Mouse (Mus musculus): ENCODE measurements around the gene Igfals. TPM values are rescaled to one million over a fixed set of nuclear protein-coding genes. Genes with fewer than 3 reads are reported as not detected.

Gene Igfals
- polyA plus RNA-seq, 2 experiments = 3.4 to 4.7 TPM

- no peak overlapping the region for H3K4me2 ChIP-seq (ENCODE audit: low read depth)
- ATAC-seq (ENCODE audit: insufficient read depth) = no peak
- no peaks in the 10 kb centered on the region for H3K27me3 ChIP-seq (ENCODE audit: control insufficient read depth, insufficient read depth, low read length)
- TF ChIP-seq CTCF (IDR thresholded peaks at IDR 0.05; ENCODE audit: low read depth) = no peak
- no peak for TF ChIP-seq EP300 (IDR thresholded peaks at IDR 0.05; ENCODE audit: low read depth)
- H3K4me3 ChIP-seq (ENCODE audit: insufficient read depth in 1 of 2, low read depth in 2 of 2, low read length in 2 of 2) = no peak overlapping the region
- H3K9me3 ChIP-seq (ENCODE audit: control insufficient read depth, low read length) = no peaks in the 10 kb centered on the region
- peaks cover 84% of the 10 kb centered on the region for H3K36me3 ChIP-seq (replicated peaks; ENCODE audit: control insufficient read depth, insufficient read depth, low read depth)
- no peaks in the 10 kb centered on the region for H3K4me1 ChIP-seq (replicated peaks; ENCODE audit: control insufficient read depth in 2 of 2, insufficient read depth in 2 of 2, low read length in 1 of 2)
- H3K27ac ChIP-seq = no peak overlapping the region
- DNase-seq (ENCODE audit: low read depth in 3 of 3, low spot score in 3 of 3) = no peak
- H3K9ac ChIP-seq (replicated peaks) = no peak overlapping the region
Measured at GRCm38 (mm10) chr17:24913984-24914383, 48.2 kb downstream of the Igfals start.

DNA sequence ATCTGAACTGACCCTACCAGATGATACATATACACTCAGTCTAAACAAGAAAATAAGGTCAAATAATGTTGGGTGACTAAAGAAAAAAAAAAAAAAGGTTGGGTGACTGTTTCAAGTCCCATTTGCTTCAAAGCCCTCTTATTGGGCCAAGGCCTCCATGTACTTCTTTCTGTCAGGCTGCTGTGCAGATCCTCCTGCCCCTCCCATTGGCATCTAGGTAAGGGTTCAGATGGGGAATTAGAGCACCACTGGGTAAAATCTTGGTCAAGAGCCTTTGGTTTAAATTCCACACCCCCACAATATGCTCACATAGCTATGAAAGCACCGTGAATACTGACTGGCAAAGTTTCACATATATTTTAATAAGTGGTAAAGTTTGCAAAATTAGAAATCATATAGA is 57.4 kb downstream of the Igfals start:
- Histone ChIP-seq H3K9ac (replicated peaks) (no peak overlapping the region), H3K9me3 (ENCODE audit: control insufficient read depth, low read length) (no peaks in the 10 kb centered on the region), H3K27ac (no peak overlapping the region), H3K36me3 (replicated peaks; ENCODE audit: control insufficient read depth, insufficient read depth, low read depth) (peaks cover 67% of the 10 kb centered on the region), H3K4me2 (ENCODE audit: low read depth) (no peak overlapping the region), H3K4me3 (ENCODE audit: insufficient read depth in 1 of 2, low read depth in 2 of 2, low read length in 2 of 2) (no peak overlapping the region), H3K27me3 (ENCODE audit: control insufficient read depth, insufficient read depth, low read length) (no peaks in the 10 kb centered on the region), H3K4me1 (replicated peaks; ENCODE audit: control insufficient read depth in 2 of 2, insufficient read depth in 2 of 2, low read length in 1 of 2) (no peaks in the 10 kb centered on the region)
- DNase-seq (ENCODE audit: low read depth in 3 of 3, low spot score in 3 of 3) (no peak), ATAC-seq (ENCODE audit: insufficient read depth) (no peak)
- WGBS (ENCODE audit: insufficient replicate concordance) = 97% methylated on average over 1 of the region's 1 CpGs
- no peak for TF ChIP-seq EP300 (IDR thresholded peaks at IDR 0.05; ENCODE audit: low read depth)
- no peak for TF ChIP-seq CTCF (IDR thresholded peaks at IDR 0.05; ENCODE audit: low read depth)

DNA sequence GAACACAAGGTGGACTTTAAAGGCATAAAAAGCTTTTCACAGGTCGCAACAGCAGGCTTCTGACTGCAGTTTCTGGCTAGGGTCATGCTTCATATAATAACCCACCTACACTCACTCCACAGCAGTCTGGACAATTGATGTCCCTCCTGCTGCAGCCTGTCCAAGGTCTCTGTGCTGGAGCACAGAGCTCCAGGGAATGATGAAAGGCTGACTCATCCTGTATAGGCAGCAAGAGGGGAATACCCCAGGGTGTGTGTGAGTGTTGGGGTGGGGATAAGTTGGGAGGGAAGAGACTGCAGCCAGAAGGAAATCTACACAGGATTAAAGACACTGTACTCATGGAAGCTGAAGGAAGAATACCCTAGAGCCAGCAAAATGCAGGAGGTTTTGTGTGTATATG is 63.7 kb downstream of the Igfals start:
- no peak overlapping the region for H3K27ac ChIP-seq
- no peak overlapping the region for H3K4me3 ChIP-seq (ENCODE audit: insufficient read depth in 1 of 2, low read depth in 2 of 2, low read length in 2 of 2)
- no peak overlapping the region for H3K4me2 ChIP-seq (ENCODE audit: low read depth)
- H3K9ac ChIP-seq (replicated peaks) = no peak overlapping the region
- no peaks in the 10 kb centered on the region for H3K27me3 ChIP-seq (ENCODE audit: control insufficient read depth, insufficient read depth, low read length)
- H3K4me1 ChIP-seq (replicated peaks; ENCODE audit: control insufficient read depth in 2 of 2, insufficient read depth in 2 of 2, low read length in 1 of 2) = peaks cover 6 to 11% of the 10 kb centered on the region in 2 experiments
- ATAC-seq (ENCODE audit: insufficient read depth) (no peak), DNase-seq (ENCODE audit: low read depth in 3 of 3, low spot score in 3 of 3) (no peak)
- no peak for TF ChIP-seq CTCF (IDR thresholded peaks at IDR 0.05; ENCODE audit: low read depth)
- WGBS (ENCODE audit: insufficient replicate concordance) = 93% methylated on average over 1 of the region's 1 CpGs
- no peaks in the 10 kb centered on the region for H3K9me3 ChIP-seq (ENCODE audit: control insufficient read depth, low read length)
- H3K36me3 ChIP-seq (replicated peaks; ENCODE audit: control insufficient read depth, insufficient read depth, low read depth) = peaks cover 40% of the 10 kb centered on the region

Other genes with a start within 250 kb of the Igfals start
- 17.0 and 21.4 TPM in 2 replicates for gene Tsc2, start 233.4 kb upstream of the Igfals start, polyA plus RNA-seq (2012; rRNA removed)
- gene Tsc2, start 233.4 kb upstream of the Igfals start, polyA plus RNA-seq (2014; fragmentation: Nextera tagmentation; extraction: Ambion mirVana) = 17.6 and 23.8 TPM in 2 replicates
- 6.2 and 6.6 TPM in 2 replicates for gene Nthl1, start 233.3 kb upstream of the Igfals start, polyA plus RNA-seq (2012; rRNA removed)
- 5.9 and 6.1 TPM in 2 replicates for gene Nthl1, start 233.3 kb upstream of the Igfals start, polyA plus RNA-seq (2014; fragmentation: Nextera tagmentation; extraction: Ambion mirVana)
- gene Slc9a3r2, start 215.7 kb upstream of the Igfals start, polyA plus RNA-seq (2012; rRNA removed) = 5.5 and 5.7 TPM in 2 replicates
- 8.1 and 9.9 TPM in 2 replicates for gene Slc9a3r2, start 215.7 kb upstream of the Igfals start, polyA plus RNA-seq (2014; fragmentation: Nextera tagmentation; extraction: Ambion mirVana)
- 0.27 TPM in 1 of 2 replicates, not detected in the other for gene Npw, start 207.5 kb upstream of the Igfals start, polyA plus RNA-seq (2012; rRNA removed)
- gene Npw, start 207.5 kb upstream of the Igfals start, polyA plus RNA-seq (2014; fragmentation: Nextera tagmentation; extraction: Ambion mirVana) = 0.29 TPM in 1 of 2 replicates, not detected in the other
- gene Zfp598, start 196.3 kb upstream of the Igfals start, polyA plus RNA-seq (2012; rRNA removed) = 21.3 and 23.8 TPM in 2 replicates
- gene Zfp598, start 196.3 kb upstream of the Igfals start, polyA plus RNA-seq (2014; fragmentation: Nextera tagmentation; extraction: Ambion mirVana) = 10.7 and 14.5 TPM in 2 replicates
- gene Syngr3, start 176.0 kb upstream of the Igfals start, polyA plus RNA-seq (2012; rRNA removed) = 0.06 and 0.14 TPM in 2 replicates
- 0.08 TPM in 1 of 2 replicates, not detected in the other for gene Syngr3, start 176.0 kb upstream of the Igfals start, polyA plus RNA-seq (2014; fragmentation: Nextera tagmentation; extraction: Ambion mirVana)
- 13.9 and 19.5 TPM in 2 replicates for gene Gfer, start 169.8 kb upstream of the Igfals start, polyA plus RNA-seq (2012; rRNA removed)
- 30.2 and 32.3 TPM in 2 replicates for gene Gfer, start 169.8 kb upstream of the Igfals start, polyA plus RNA-seq (2014; fragmentation: Nextera tagmentation; extraction: Ambion mirVana)
- gene Noxo1, start 169.8 kb upstream of the Igfals start, polyA plus RNA-seq (2012; rRNA removed) = 0.87 and 0.97 TPM in 2 replicates
- 0.25 and 0.30 TPM in 2 replicates for gene Noxo1, start 169.8 kb upstream of the Igfals start, polyA plus RNA-seq (2014; fragmentation: Nextera tagmentation; extraction: Ambion mirVana)
- gene Tbl3, start 158.3 kb upstream of the Igfals start, polyA plus RNA-seq (2012; rRNA removed) = 20.5 and 26.8 TPM in 2 replicates
- gene Tbl3, start 158.3 kb upstream of the Igfals start, polyA plus RNA-seq (2014; fragmentation: Nextera tagmentation; extraction: Ambion mirVana) = 31.3 and 33.4 TPM in 2 replicates
- gene Rnf151, start 147.9 kb upstream of the Igfals start, polyA plus RNA-seq (2012; rRNA removed) = 0.11 and 0.29 TPM in 2 replicates
- gene Rnf151, start 147.9 kb upstream of the Igfals start, polyA plus RNA-seq (2014; fragmentation: Nextera tagmentation; extraction: Ambion mirVana) = not detected in 2 replicates
- gene Rps2, start 147.9 kb upstream of the Igfals start, polyA plus RNA-seq (2012; rRNA removed) = 2,096 and 2,246 TPM in 2 replicates
- 1,219 and 1,250 TPM in 2 replicates for gene Rps2, start 147.9 kb upstream of the Igfals start, polyA plus RNA-seq (2014; fragmentation: Nextera tagmentation; extraction: Ambion mirVana)
- gene Ndufb10, start 141.5 kb upstream of the Igfals start, polyA plus RNA-seq (2012; rRNA removed) = 84.0 and 162 TPM in 2 replicates
- gene Ndufb10, start 141.5 kb upstream of the Igfals start, polyA plus RNA-seq (2014; fragmentation: Nextera tagmentation; extraction: Ambion mirVana) = 207 and 216 TPM in 2 replicates
- 0.03 TPM in 1 of 2 replicates, not detected in the other for gene Rpl3l, start 138.2 kb upstream of the Igfals start, polyA plus RNA-seq (2012; rRNA removed)
- gene Rpl3l, start 138.2 kb upstream of the Igfals start, polyA plus RNA-seq (2014; fragmentation: Nextera tagmentation; extraction: Ambion mirVana) = not detected in 2 replicates
- gene Msrb1, start 129.4 kb upstream of the Igfals start, polyA plus RNA-seq (2012; rRNA removed) = 18.3 and 25.4 TPM in 2 replicates
- 28.8 and 28.9 TPM in 2 replicates for gene Msrb1, start 129.4 kb upstream of the Igfals start, polyA plus RNA-seq (2014; fragmentation: Nextera tagmentation; extraction: Ambion mirVana)
- 0.03 and 0.06 TPM in 2 replicates for gene Hs3st6, start 113.0 kb upstream of the Igfals start, polyA plus RNA-seq (2012; rRNA removed)
- gene Hs3st6, start 113.0 kb upstream of the Igfals start, polyA plus RNA-seq (2014; fragmentation: Nextera tagmentation; extraction: Ambion mirVana) = not detected in 2 replicates
- gene Meiob, start 61.7 kb upstream of the Igfals start, polyA plus RNA-seq (2012; rRNA removed) = 0.50 and 0.65 TPM in 2 replicates
- gene Meiob, start 61.7 kb upstream of the Igfals start, polyA plus RNA-seq (2014; fragmentation: Nextera tagmentation; extraction: Ambion mirVana) = 0.90 and 1.2 TPM in 2 replicates
- 49.8 and 65.9 TPM in 2 replicates for gene Hagh, start 25.9 kb upstream of the Igfals start, polyA plus RNA-seq (2012; rRNA removed)
- gene Hagh, start 25.9 kb upstream of the Igfals start, polyA plus RNA-seq (2014; fragmentation: Nextera tagmentation; extraction: Ambion mirVana) = 109 and 120 TPM in 2 replicates
- 18.6 and 24.0 TPM in 2 replicates for gene Fahd1, start 15.6 kb upstream of the Igfals start, polyA plus RNA-seq (2012; rRNA removed)
- gene Fahd1, start 15.6 kb upstream of the Igfals start, polyA plus RNA-seq (2014; fragmentation: Nextera tagmentation; extraction: Ambion mirVana) = 37.2 and 40.1 TPM in 2 replicates
- 30.8 and 33.1 TPM in 2 replicates for gene Nubp2, start 20.4 kb downstream of the Igfals start, polyA plus RNA-seq (2012; rRNA removed)
- 76.7 and 80.1 TPM in 2 replicates for gene Nubp2, start 20.4 kb downstream of the Igfals start, polyA plus RNA-seq (2014; fragmentation: Nextera tagmentation; extraction: Ambion mirVana)
- 26.3 and 28.4 TPM in 2 replicates for gene Spsb3, start 20.6 kb downstream of the Igfals start, polyA plus RNA-seq (2012; rRNA removed)
- gene Spsb3, start 20.6 kb downstream of the Igfals start, polyA plus RNA-seq (2014; fragmentation: Nextera tagmentation; extraction: Ambion mirVana) = 37.5 and 40.2 TPM in 2 replicates
- 7.6 and 9.4 TPM in 2 replicates for gene Eme2, start 29.1 kb downstream of the Igfals start, polyA plus RNA-seq (2012; rRNA removed)
- gene Eme2, start 29.1 kb downstream of the Igfals start, polyA plus RNA-seq (2014; fragmentation: Nextera tagmentation; extraction: Ambion mirVana) = 7.4 and 8.5 TPM in 2 replicates
- gene Mrps34, start 29.1 kb downstream of the Igfals start, polyA plus RNA-seq (2012; rRNA removed) = 48.0 and 49.2 TPM in 2 replicates
- gene Mrps34, start 29.1 kb downstream of the Igfals start, polyA plus RNA-seq (2014; fragmentation: Nextera tagmentation; extraction: Ambion mirVana) = 43.5 and 49.9 TPM in 2 replicates
- gene Nme3, start 30.5 kb downstream of the Igfals start, polyA plus RNA-seq (2012; rRNA removed) = 55.7 and 65.6 TPM in 2 replicates
- gene Nme3, start 30.5 kb downstream of the Igfals start, polyA plus RNA-seq (2014; fragmentation: Nextera tagmentation; extraction: Ambion mirVana) = 79.2 and 83.7 TPM in 2 replicates
- gene Mapk8ip3, start 71.0 kb downstream of the Igfals start, polyA plus RNA-seq (2012; rRNA removed) = 30.6 and 34.3 TPM in 2 replicates
- gene Mapk8ip3, start 71.0 kb downstream of the Igfals start, polyA plus RNA-seq (2014; fragmentation: Nextera tagmentation; extraction: Ambion mirVana) = 7.2 and 8.0 TPM in 2 replicates
- 18.9 and 24.3 TPM in 2 replicates for gene Jpt2, start 94.7 kb downstream of the Igfals start, polyA plus RNA-seq (2012; rRNA removed)
- 31.6 and 34.3 TPM in 2 replicates for gene Jpt2, start 94.7 kb downstream of the Igfals start, polyA plus RNA-seq (2014; fragmentation: Nextera tagmentation; extraction: Ambion mirVana)
- gene Cramp1l, start 149.8 kb downstream of the Igfals start, polyA plus RNA-seq (2012; rRNA removed) = 7.8 and 7.9 TPM in 2 replicates
- gene Cramp1l, start 149.8 kb downstream of the Igfals start, polyA plus RNA-seq (2014; fragmentation: Nextera tagmentation; extraction: Ambion mirVana) = 3.2 and 3.9 TPM in 2 replicates
- gene Ift140, start 150.1 kb downstream of the Igfals start, polyA plus RNA-seq (2012; rRNA removed) = 51.8 and 61.2 TPM in 2 replicates
- 115 and 124 TPM in 2 replicates for gene Ift140, start 150.1 kb downstream of the Igfals start, polyA plus RNA-seq (2014; fragmentation: Nextera tagmentation; extraction: Ambion mirVana)
- gene Tmem204, start 217.6 kb downstream of the Igfals start, polyA plus RNA-seq (2012; rRNA removed) = 3.0 and 3.1 TPM in 2 replicates
- 4.3 TPM in 2 replicates for gene Tmem204, start 217.6 kb downstream of the Igfals start, polyA plus RNA-seq (2014; fragmentation: Nextera tagmentation; extraction: Ambion mirVana)
- 8.0 and 8.7 TPM in 2 replicates for gene Telo2, start 250.0 kb downstream of the Igfals start, polyA plus RNA-seq (2012; rRNA removed)
- 11.0 and 12.1 TPM in 2 replicates for gene Telo2, start 250.0 kb downstream of the Igfals start, polyA plus RNA-seq (2014; fragmentation: Nextera tagmentation; extraction: Ambion mirVana)